Mouse (Mus musculus) c-Kit-positive CD71-negative TER-119-negative erythroid progenitor cells, embryonic 14.5 days (primary cell): ENCODE data around the gene Inhba.

ENCODE experiments used
- DNase-seq: peaks from one replicate; pipeline ENCODE4 v3.0.0-alpha.2; 2013; ENCODE audit warnings: low read depth

Gene Inhba

GRCm38 (mm10) chr13:16011372-16012242 is at the start of gene Inhba:
Gene Inhba (plus strand): TSS chr13:16011851.
- no peak for DNase-seq

GRCm38 (mm10) chr13:15976584-15976983 is 35.1 kb upstream of the Inhba start:
- no peak for DNase-seq

GRCm38 (mm10) chr13:15979551-15979950 is 32.1 kb upstream of the Inhba start:
- DNase-seq: no peak

- DNase-seq: no peak
Observed at GRCm38 (mm10) chr13:15982041-15982440, 29.6 kb upstream of the Inhba start.

GRCm38 (mm10) chr13:15985761-15986160 is 25.9 kb upstream of the Inhba start:
- DNase-seq: peak; percentile 5

GRCm38 (mm10) chr13:15986172-15986571 is 25.5 kb upstream of the Inhba start:
- DNase-seq: no peak

GRCm38 (mm10) chr13:15995314-15995713 is 16.3 kb upstream of the Inhba start:
- DNase-seq: no peak

- no peak for DNase-seq
Observed at GRCm38 (mm10) chr13:16005517-16005916, 6.1 kb upstream of the Inhba start.

GRCm38 (mm10) chr13:16007748-16008147 is 3.9 kb upstream of the Inhba start:
- DNase-seq: no peak

- no peak for DNase-seq
Observed at GRCm38 (mm10) chr13:16008348-16008747, 3.3 kb upstream of the Inhba start.

- no peak for DNase-seq
Observed at GRCm38 (mm10) chr13:16009766-16010465, 1.7 kb upstream of the Inhba start.

GRCm38 (mm10) chr13:16010586-16010985 is 1.1 kb upstream of the Inhba start:
- DNase-seq: no peak

GRCm38 (mm10) chr13:16012243-16012887 is 714 bp downstream of the Inhba start:
- no peak for DNase-seq

- DNase-seq: no peak
Observed at GRCm38 (mm10) chr13:16014166-16014565, 2.5 kb downstream of the Inhba start.

- DNase-seq: no peak
Observed at GRCm38 (mm10) chr13:16016506-16016905, 4.9 kb downstream of the Inhba start.

GRCm38 (mm10) chr13:16017338-16017737 is 5.7 kb downstream of the Inhba start:
- DNase-seq: no peak

GRCm38 (mm10) chr13:16017777-16018176 is 6.1 kb downstream of the Inhba start:
- no peak for DNase-seq

- no peak for DNase-seq
Observed at GRCm38 (mm10) chr13:16018807-16019510, 7.3 kb downstream of the Inhba start.

GRCm38 (mm10) chr13:16020659-16021058 is 9.0 kb downstream of the Inhba start:
- DNase-seq: peak; percentile 36

GRCm38 (mm10) chr13:16021181-16021580 is 9.5 kb downstream of the Inhba start:
- DNase-seq: no peak

- no peak for DNase-seq
Observed at GRCm38 (mm10) chr13:16021849-16022248, 10.2 kb downstream of the Inhba start.

GRCm38 (mm10) chr13:16022536-16022935 is 10.9 kb downstream of the Inhba start:
- no peak for DNase-seq
